Mouse (Mus musculus): ENCODE results near the gene Sos1.
"Not testable (repeated sequence)": the region's sequence is repeated elsewhere in the genome, so short reads cannot be mapped to it uniquely, and the experiment has no call there.

Sos1 gene

DNA sequence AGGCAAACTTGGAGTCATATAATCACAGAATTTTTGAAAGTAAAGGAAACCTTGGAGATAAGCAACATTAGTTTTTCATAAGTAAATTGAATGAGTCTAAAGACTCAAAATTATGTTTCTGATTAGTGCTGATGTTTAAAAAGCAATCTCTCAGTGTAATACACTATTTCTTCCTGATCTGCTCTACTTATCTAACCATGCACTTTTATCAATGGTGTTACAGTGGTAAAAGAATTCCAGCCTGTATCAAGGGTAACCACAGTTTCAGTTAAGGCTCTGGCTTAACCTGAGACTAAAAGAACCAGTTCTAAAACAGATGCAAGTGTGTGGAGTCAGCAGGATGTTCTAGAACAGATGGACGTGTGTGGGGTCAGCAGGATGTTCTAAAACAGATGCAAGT is 59.3 kb downstream of the Sos1 start:
- no peak for DNase-seq (ENCODE audit: low spot score)

DNA sequence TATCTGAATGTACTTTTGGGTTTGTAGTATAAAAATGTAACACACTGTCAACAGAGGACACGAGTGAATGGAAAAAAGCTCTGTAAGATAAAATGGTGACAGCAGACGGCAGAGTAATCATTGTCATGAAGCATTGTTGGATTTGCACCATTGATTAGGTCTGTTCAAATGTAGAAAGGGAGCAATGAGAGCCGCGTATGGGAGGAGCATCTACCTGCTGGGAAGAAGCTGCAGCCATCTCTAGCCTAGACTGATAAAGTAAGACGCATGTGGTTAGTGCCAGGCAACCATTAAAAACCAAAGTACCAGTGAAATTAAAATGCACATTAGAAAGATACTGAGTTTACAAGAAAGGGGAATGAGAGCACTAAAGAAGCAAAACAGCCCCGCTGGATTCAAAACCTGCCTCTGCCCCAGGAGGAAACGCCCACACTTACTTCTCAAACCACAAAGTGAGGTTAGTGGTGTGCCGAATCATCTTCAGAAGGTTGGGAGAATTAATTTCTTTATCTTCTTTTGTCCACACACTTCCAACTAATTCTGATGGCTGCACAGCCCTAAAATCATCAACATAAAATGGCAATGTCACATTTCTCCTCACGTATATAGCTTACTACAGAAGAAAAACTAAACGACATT is 61.6 kb downstream of the Sos1 start:
- no peak for DNase-seq (ENCODE audit: low spot score)

DNA sequence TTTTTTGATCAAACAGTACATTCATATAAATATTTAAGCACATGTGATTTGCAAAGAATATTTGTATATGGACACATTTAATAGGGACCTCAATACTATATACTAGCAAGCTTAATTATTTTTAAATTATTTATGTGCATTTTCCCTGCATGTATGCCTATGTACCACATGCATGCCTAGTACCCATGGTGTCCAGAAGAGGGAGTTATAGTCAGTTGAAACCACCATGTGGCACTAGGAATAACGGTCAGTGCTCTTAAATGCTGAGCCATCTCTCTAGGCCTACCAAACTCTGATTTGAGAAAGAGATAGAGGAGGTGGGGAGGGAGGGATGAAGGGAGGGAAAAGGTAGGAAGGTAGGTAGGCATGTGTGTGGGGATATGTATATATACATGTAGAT is 69.1 kb downstream of the Sos1 start:
- no peak for DNase-seq (ENCODE audit: low spot score)

DNA sequence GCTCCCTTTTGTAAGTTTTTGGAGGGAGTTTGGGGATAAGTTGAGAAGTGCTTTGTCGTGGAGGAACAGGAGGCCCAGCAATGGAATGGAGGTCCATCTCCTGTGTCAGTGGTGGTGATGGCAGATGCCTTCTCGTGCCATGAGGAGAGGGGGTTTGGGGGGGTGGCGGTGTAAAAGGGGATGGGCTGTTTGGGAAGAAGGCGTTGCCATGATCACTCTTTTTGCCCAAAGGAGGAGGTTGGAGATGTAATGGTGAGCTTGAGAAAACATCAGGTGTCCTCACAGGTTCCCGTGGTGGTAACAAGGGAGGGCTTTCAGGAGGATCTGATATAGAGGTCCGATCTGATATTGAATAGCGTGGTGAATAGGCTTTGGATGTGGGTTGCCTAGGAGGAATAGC is 82.0 kb downstream of the Sos1 start:
- no peak for DNase-seq (ENCODE audit: low spot score)

DNA sequence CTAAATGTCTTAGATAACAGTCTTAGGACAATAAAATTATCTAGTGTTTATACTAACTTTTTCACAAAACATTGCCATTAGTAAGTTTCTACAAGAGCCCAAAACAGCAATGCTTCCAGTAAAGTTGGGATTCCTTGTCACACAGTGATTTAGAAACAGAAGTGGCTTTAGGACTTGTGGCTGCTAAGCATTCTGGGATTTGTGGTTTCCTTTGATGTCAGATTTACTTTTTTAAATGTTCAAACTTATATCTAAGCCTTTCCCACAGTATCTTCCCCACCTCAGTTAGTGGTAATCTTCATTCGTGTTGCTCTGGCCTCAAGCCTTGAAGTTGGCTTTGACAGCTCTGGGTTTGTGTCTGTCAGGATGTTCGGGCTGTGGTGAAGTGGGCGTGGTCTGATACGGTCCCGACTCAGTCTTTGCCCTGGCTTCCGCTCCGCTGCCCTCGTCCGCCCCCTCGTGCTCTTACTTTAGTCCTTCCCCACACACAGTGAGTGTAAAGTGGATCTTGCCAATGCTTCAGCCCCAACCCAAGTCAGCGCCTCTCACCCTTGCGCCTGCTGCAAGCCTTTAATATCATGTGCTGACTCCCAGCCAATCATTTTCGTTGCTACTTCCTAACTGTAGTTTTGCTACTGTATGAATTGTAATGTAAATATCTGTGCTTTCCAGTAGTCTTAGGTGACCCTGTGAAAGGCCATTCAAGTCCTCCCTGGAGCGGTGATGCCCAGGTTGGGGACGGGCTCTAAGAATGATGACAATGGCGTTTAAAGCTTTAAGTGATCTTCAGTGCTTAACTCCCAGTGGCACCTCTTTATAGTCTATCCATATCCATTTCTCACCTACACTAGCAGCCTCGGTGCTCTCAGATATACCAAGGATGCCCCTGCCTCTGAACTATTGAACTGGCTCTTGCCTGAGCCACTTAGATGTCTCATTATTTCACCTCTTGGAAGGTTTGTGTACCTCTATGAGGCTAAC is 88.5 kb downstream of the Sos1 start:
- DNase-seq (ENCODE audit: low spot score) = peak; percentile 31

DNA sequence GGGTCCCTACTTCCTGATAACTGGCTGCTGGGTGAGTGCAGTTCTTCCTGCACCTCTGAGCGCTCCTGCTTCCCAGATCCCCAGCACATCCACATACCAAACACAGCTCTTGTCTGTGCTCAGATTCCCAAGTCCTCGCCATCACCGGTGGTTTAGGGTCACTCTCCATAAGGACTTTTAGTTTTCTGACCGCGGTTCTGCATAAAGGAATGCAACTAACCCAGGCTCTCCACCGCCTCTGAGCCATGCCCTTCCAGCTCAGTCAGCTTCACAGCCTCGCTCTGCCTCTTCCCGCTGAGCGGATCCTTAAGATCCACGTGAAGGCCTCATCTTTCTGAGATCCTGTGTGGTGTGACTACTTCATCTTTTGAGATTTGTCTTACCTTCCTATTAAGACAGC is 90.2 kb downstream of the Sos1 start:
- no peak for DNase-seq (ENCODE audit: low spot score)

DNA sequence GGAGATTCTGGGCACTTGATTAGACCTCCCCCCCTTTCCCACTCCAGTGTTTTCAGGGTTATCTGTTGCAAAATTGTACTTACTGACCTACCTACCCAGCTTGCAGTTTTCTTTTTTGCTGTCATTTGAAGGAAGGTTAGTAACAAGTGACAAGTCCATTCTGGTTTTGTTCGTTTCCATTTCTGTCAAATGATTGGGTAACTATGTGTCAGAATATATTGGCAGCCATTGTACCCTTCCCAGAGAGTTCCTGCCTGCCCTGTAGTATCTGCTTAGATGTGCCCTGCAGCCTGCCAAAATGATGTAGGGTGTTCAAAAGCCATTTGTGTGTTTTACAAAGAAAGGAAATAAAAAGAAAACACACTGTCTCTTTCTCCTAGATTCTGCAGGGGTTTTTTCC is 94.6 kb downstream of the Sos1 start:
- no peak for DNase-seq (ENCODE audit: low spot score)

DNA sequence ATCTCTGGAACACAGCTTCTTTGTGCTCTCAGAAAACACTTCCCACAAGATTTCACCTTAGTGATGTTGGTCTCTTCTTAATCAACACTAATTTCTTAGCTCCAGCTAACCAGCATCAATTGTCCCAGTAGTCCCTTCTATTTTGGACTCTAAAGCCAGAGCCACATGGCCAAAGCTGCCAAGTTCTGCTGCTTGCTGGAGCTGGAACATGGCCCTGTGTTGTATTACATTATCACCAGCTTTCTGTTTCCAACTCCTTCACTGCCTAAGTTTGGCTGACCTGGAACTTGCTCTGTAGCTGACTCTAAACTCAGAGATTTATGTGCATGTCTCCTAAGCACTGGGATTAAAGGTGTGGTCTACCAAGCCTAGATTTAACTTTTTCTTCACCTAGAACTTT is 101.9 kb downstream of the Sos1 start:
- DNase-seq (ENCODE audit: low spot score) = not testable (repeated sequence)

DNA sequence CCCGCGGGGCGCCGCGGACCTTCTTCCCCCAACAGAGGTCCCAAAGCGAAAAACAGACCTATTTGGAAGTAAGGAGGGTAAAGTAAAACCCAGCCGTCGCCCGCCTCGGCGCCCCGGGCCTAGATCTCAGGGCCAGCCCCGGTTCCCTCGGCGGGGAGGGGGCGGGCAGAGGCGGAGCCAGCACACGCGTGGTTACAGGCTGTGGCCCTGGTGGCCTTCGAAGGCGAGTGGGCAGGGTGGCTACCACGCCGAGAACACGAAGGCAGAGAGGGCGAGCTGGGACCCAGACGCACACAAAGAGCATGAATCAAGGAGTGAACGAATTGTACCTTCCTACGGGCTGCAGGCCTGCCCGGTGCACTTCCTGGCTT is 106.5 kb downstream of the Sos1 start:
- peak; percentile 75 for DNase-seq (ENCODE audit: low spot score)

DNA sequence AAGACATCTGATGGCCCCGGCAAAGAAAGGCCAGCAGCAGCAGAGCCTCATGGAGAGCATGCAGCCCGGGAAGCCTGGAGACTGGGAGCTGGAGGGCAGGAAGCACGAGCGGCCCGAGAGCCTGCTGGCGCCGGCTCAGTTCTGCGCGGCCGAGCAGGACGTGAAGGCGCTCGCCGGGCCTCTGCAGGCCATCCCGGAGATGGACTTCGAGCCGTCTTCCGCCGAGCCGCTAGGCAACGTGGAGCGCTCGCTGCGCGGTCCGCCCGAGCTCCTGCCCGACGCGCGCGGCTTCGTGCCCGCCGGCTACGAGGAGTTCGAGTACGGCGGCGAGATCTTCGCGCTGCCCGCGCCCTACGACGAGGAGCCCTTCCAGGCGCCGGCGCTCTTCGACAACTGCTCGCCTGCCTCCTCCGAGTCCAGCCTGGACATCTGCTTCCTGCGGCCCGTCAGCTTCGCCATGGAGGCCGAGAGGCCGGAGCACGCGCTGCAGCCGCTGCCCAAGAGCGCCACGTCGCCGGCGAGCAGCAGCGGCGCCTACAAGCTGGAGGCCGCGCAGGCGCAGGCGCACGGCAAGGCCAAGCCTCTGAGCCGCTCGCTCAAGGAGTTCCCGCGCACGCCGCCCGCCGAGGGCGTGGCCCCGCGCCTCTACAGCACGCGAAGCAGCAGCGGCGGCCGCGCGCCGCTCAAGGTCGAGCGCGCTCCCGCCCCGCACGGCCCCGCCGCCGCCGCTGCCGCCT is 107.1 kb downstream of the Sos1 start, which contains the start of gene Gm10190:
TSS of gene Gm10190 (minus strand) at position 553 of the 737 bp plus-strand sequence.
- peak; percentile 94 for DNase-seq (ENCODE audit: low spot score)

DNA sequence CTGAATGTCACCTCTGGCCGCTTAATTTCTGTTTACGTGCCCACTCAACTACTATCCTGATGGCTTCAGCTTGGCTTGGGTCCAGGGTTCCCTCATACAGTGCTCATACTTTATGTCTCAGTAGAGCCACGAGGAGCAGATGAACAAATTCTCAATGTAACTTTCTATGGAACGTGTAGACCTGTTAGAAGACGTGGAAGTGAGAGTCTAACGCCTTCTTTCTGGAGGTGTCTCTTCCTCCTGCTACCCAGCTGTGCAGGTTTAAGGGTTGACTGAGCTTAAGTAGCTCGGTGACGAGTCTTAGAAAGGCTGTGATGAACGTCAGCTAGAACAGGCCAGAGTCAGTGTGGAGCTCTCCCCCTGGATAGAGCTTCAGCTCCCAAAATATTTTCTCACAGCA is 111.6 kb downstream of the Sos1 start:
- no peak for DNase-seq (ENCODE audit: low spot score)

DNA sequence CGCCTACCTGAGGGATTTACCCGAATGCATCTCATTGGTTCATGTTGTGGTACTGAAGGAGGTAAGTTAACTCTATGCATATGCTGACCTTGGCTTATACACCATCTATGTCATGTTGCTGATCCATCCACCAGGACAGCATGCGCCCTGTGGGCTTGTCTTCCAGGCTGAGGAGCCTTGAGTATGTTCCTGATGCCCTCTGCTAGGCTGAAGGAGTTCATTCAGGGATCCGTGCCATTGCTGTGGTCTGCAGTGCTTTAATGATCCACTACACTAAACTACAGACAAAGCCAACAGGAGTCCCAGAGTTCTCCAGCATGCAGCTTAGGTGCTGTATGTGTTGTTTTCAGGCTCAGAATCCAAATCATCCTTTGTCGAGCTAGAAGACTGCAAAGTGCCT is 113.0 kb downstream of the Sos1 start:
- DNase-seq (ENCODE audit: low spot score) = no peak

DNA sequence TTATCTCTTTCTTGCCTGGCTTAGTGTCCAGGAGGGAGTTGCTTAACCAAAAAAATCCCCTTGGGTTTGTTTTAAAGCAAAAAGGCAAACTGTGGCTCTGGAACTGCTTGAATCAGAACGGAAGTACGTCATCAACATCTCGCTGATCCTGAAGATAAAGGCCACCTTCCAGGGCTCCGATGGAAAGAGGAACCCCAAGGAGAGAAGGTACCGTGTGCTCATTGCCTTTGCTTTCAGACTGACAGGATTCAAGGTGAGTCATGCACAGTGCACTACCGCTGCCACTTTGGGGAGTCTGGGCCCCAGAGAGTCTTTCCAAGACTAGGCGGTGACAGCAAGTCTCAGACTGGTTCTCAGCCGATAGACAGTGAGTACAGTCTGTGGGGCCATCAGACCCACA is 120.0 kb downstream of the Sos1 start:
- no peak for DNase-seq (ENCODE audit: low spot score)

DNA sequence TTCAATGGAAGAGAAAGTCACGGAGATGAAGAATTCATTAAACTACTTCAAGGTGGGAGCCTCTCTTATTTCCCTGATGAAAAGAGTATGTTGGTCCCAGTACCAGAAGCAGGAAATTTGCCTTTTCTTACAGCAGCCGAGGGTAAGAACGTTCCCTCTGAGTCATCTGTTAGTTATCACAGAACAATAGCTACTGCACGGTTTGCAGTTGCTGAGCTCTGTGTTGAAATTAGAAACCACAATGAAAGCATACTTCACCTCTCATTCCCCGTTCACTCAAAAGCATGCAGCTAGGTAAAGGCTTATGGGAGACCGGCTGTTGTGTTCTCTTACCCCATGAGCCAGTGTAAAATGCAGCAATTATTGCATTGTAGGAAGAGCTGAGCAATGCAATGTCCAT is 133.0 kb downstream of the Sos1 start:
- no peak for DNase-seq (ENCODE audit: low spot score)

DNA sequence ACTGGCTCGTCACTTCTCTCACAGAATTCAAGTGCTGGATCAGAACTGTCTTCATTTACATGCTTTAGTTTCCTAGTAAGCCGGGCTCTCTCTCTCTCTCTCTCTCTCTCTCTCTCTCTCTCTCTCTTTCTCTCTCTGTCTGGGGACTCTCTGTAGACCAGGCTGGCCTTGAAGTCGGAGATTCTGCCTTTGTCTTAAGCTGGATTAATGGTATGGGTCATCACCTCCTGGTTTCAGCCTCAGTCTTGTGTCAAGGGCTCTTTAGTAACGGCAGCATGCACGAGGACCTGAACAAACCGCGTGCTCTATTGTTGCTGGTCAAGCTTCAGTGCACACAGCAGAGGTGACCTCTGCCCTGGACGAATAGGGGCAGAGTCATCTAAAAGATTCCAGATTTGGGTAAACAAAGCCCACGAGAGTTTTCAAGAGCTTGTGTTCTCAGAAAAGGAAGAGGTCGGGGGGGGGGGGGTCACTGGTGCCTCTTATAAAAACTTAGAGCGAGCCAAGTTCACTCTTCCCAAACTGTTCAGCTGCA is 133.6 kb downstream of the Sos1 start:
- no peak for DNase-seq (ENCODE audit: low spot score)

DNA sequence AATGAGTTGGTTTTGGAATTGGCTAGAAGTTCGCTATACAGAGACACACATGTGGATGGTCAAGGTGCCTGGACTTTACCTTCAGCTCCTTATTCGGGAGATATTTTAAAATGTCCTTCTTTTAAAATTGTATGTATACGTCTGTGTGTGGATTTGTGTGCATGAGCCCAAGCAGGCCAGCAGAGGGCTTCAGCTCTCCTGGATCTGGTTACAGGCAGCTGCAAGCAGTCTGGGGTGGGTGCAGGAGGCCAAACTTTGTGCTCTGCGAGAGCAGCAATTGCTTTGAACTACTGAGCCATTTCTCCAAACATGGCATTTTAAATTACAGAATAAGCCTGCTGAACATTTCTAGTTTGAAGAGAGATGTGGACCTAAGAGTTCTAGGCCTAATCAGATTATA is 135.0 kb downstream of the Sos1 start:
- DNase-seq (ENCODE audit: low spot score) = no peak
